ENCODE assay signal across 9 mouse cellular contexts in genomic region chr3:87796736-87797334, GRCm38 (mm10). TPM values are rescaled to one million over a fixed set of nuclear protein-coding genes. Genes with fewer than 3 reads are reported as not detected.
DNase-seq lines count a peak whose midpoint lies in the region; ATAC-seq and TF ChIP-seq lines count a peak whose summit lies in the region.
"Had no signal": no experiment of that assay in that cellular context is flagged by ENCODE, and none has a peak within 500 bp of the region (broad histone marks: within the 10 kb centered on the region; RNA-seq: fewer than 3 reads in every experiment).

Gene Insrr, plus strand, starts transcription at chr3:87796951.

- H3K27me3 ChIP-seq in cerebellum, adult 2 months (ENCODE audit: control insufficient read depth, insufficient read depth, low read length): peaks cover 6% of the 10 kb centered on the region; the same call in 1 of the 2 replicates
- H3K27me3 ChIP-seq in embryonic facial prominence, embryonic 15.5 days: peaks cover 97% of the 10 kb centered on the region
- peaks cover 64% of the 10 kb centered on the region for H3K27me3 ChIP-seq in hindbrain, embryonic 11.5 days (ENCODE audit: control insufficient read depth, insufficient read depth, low read length)
- peaks cover 73% of the 10 kb centered on the region for H3K27me3 ChIP-seq in neural tube, embryonic 11.5 days (ENCODE audit: control insufficient read depth, insufficient read depth, low read length)

- 4% methylated on average over 29 of the region's 29 CpGs for WGBS in cerebellum, adult 2 months
- WGBS in embryonic facial prominence, embryonic 15.5 days: under 1% methylated on average over 29 of the region's 29 CpGs
- WGBS in hindbrain, embryonic 11.5 days: under 1% methylated on average over 29 of the region's 29 CpGs
- 1% methylated on average over 29 of the region's 29 CpGs for WGBS in neural tube, embryonic 11.5 days

- no peak within 1 kb of the TSS for H3K27ac ChIP-seq in cerebellum, adult 2 months (ENCODE audit: insufficient read depth, low read length)
- H3K27ac ChIP-seq in embryonic facial prominence, embryonic 15.5 days (replicated peaks): no peak within 1 kb of the TSS
- H3K27ac ChIP-seq in hindbrain, embryonic 11.5 days (ENCODE audit: low read depth, low read length): no peak within 1 kb of the TSS
- no peak within 1 kb of the TSS for H3K27ac ChIP-seq in neural tube, embryonic 11.5 days (ENCODE audit: low read depth, low read length)

- H3K36me3 ChIP-seq in embryonic facial prominence, embryonic 15.5 days: no peaks in the 10 kb centered on the region
- H3K36me3 ChIP-seq in hindbrain, embryonic 11.5 days (ENCODE audit: control insufficient read depth, insufficient read depth, low read length): no peaks in the 10 kb centered on the region
- H3K36me3 ChIP-seq in neural tube, embryonic 11.5 days (ENCODE audit: control insufficient read depth, insufficient read depth, low read length): no peaks in the 10 kb centered on the region

- H3K4me3 ChIP-seq in cerebellum, adult 2 months (replicated peaks; ENCODE audit: insufficient read depth, low read depth, low read length): peak within 1 kb of the TSS; percentile 6
- H3K4me3 ChIP-seq in embryonic facial prominence, embryonic 15.5 days (replicated peaks): peak within 1 kb of the TSS; percentile 41
- peak within 1 kb of the TSS; percentile 14 for H3K4me3 ChIP-seq in hindbrain, embryonic 11.5 days (ENCODE audit: low read depth, low read length)
- H3K4me3 ChIP-seq in neural tube, embryonic 11.5 days (ENCODE audit: low read depth, low read length): peak within 1 kb of the TSS; percentile 21

- H3K9ac ChIP-seq in embryonic facial prominence, embryonic 15.5 days: 0 out of 2 replicates have a peak within 1 kb of the TSS, but pooled peaks have one; percentile 12
- peak within 1 kb of the TSS; percentile 4; the same call in 1 of the 2 replicates for H3K9ac ChIP-seq in hindbrain, embryonic 11.5 days (ENCODE audit: low read depth, low read length)
- H3K9ac ChIP-seq in neural tube, embryonic 11.5 days (ENCODE audit: low read length): no peak within 1 kb of the TSS; the same call in 1 of the 2 replicates

- no peaks in the 10 kb centered on the region for H3K9me3 ChIP-seq in embryonic facial prominence, embryonic 15.5 days (replicated peaks)
- H3K9me3 ChIP-seq in hindbrain, embryonic 11.5 days (ENCODE audit: control insufficient read depth, low read length): no peaks in the 10 kb centered on the region
- no peaks in the 10 kb centered on the region for H3K9me3 ChIP-seq in neural tube, embryonic 11.5 days (ENCODE audit: control insufficient read depth, low read length)

- no peak for TF ChIP-seq POLR2A in cerebellum, adult 2 months (IDR thresholded peaks at IDR 0.05; ENCODE audit: borderline replicate concordance, insufficient read depth, low read length)

- no peak for DNase-seq in cerebellum, adult 2 months
- DNase-seq in cerebellum, postnatal 10 days: no peak
- DNase-seq in hindbrain, embryonic 11.5 days (ENCODE audit: low spot score): no peak
- DNase-seq in liver: peak; percentile 28
- DNase-seq in neural tube, embryonic 11.5 days (ENCODE audit: low spot score): peak; percentile 32
- no peak for DNase-seq in cerebellum, postnatal 4 days (ENCODE audit: low spot score in 2 of 2)
- DNase-seq in left cerebral cortex, adult 9 months (ENCODE audit: low spot score in 2 of 2): no peak

- H3K4me2 ChIP-seq in embryonic facial prominence, embryonic 15.5 days (replicated peaks): peak within 1 kb of the TSS; percentile 75
- H3K4me2 ChIP-seq in hindbrain, embryonic 11.5 days (replicated peaks; ENCODE audit: low read depth, low read length): peak within 1 kb of the TSS; percentile 34
- H3K4me2 ChIP-seq in neural tube, embryonic 11.5 days (ENCODE audit: low read depth): peak within 1 kb of the TSS; percentile 37

- peaks cover 5% of the 10 kb centered on the region; the same call in 1 of the 2 replicates for H3K4me1 ChIP-seq in cerebellum, adult 2 months (ENCODE audit: control insufficient read depth, insufficient read depth, low read length)
- peaks cover 34% of the 10 kb centered on the region for H3K4me1 ChIP-seq in embryonic facial prominence, embryonic 15.5 days
- H3K4me1 ChIP-seq in hindbrain, embryonic 11.5 days (replicated peaks; ENCODE audit: control insufficient read depth, insufficient read depth, low read length): peaks cover 4% of the 10 kb centered on the region
- H3K4me1 ChIP-seq in neural tube, embryonic 11.5 days (ENCODE audit: control insufficient read depth, insufficient read depth, low read length): peaks cover 13% of the 10 kb centered on the region

- TF ChIP-seq CTCF in cerebellum, adult 2 months (IDR thresholded peaks at IDR 0.05; ENCODE audit: borderline replicate concordance, insufficient read depth, low read depth, low read length): no peak

- no peak for ATAC-seq in embryonic facial prominence, embryonic 15.5 days (ENCODE audit: insufficient number of reproducible peaks, low FRiP score, low TSS enrichment, low read depth)
- no peak for ATAC-seq in hindbrain, embryonic 11.5 days (ENCODE audit: low FRiP score)
- ATAC-seq in neural tube, embryonic 11.5 days (ENCODE audit: insufficient read depth, low FRiP score, low TSS enrichment): no peak

RNA-seq across cellular contexts. Expression of gene Insrr, which starts in this region (rescaled TPM):
- 1.3 and 1.4 TPM in 2 replicates for polyA plus RNA-seq in cerebellum, adult 2 months (2012; rRNA removed)
- 0.47 and 0.68 TPM in 2 replicates for polyA plus RNA-seq in embryonic facial prominence, embryonic 15.5 days (2015; fragmentation: Nextera tagmentation; extraction: Ambion mirVana)
- polyA plus RNA-seq in hindbrain, embryonic 11.5 days (2014; fragmentation: Nextera tagmentation; extraction: Ambion mirVana): 0.36 and 0.83 TPM in 2 replicates
- 0.45 and 0.87 TPM in 2 replicates for polyA plus RNA-seq in neural tube, embryonic 11.5 days (2014; fragmentation: Nextera tagmentation; extraction: Ambion mirVana)
- polyA plus RNA-seq: C2C12 had no signal

Comparison
In these comparisons a context has a peak if more than half of its experiments do, and no peak if none do; other contexts are left out.
1. Peak in DNase-seq, H3K4me3 ChIP-seq and H3K4me2 ChIP-seq in neural tube, embryonic 11.5 days; RNA of the gene not detected or under 1 TPM.